Mouse (Mus musculus) G1E (cell line): ENCODE results near the gene Tnfaip3.

ENCODE experiments used
- CTCF ChIP-seq: IDR thresholded peaks from 2 replicates; pipeline ENCODE4 v1.5.1; 2012; ENCODE audit warnings: low read depth, low read length, inconsistent platforms, mixed read lengths
- GATA1 ChIP-seq: IDR thresholded peaks from 2 replicates; pipeline ENCODE4 v1.6.1; 2012; ENCODE audit warnings: borderline replicate concordance, low read length, inconsistent platforms, mixed read lengths
- TAL1 ChIP-seq: conservative IDR thresholded peaks from 2 replicates; pipeline ENCODE4 v1.6.1; 2012; ENCODE audit warnings: low read depth, low read length, inconsistent platforms, mixed read lengths

GRCm38 (mm10) chr10:19002091-19002785 lies 13.2 kb downstream of the Tnfaip3 start:
- TF ChIP-seq CTCF (no peak), GATA1 (no peak), TAL1 (no peak)
